Mouse (Mus musculus): ENCODE data around the gene Dnah5. TPM values are rescaled to one million over a fixed set of nuclear protein-coding genes. Genes with fewer than 3 reads are reported as not detected.
"Not testable (repeated sequence)": the region's sequence is repeated elsewhere in the genome, so short reads cannot be mapped to it uniquely, and the experiment has no call there.

Dnah5 gene
- polyA plus RNA-seq, 1 experiment from 2014 or later, result 0.01 TPM

DNA sequence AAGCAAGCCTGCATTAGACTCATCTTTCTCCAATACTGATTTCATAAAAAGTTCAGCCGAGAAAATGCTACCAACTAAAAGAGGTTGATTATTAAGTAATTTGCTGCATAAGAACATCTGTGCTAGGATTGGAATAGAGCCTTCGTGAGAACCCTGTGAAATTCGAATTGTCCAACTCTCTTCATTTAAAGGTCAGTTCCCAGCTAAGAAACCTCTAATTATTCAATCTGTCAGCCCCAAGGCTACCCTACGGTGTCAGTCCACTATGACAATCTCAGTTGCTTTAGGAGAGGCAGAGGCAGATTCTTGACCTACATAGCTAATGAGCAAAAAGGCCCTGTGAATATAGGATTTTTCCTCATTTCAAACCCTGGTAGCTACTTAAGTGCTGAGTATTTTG lies 191.9 kb downstream of the Dnah5 start:
- no peak overlapping the region for H3K27ac ChIP-seq (ENCODE audit: low read depth)
- no peaks in the 10 kb centered on the region for H3K4me1 ChIP-seq (ENCODE audit: insufficient read depth)
- H3K9ac ChIP-seq, result no peak overlapping the region
- no peak overlapping the region for H3K4me3 ChIP-seq (ENCODE audit: low read depth, low read length)
- no peaks in the 10 kb centered on the region for H3K9me3 ChIP-seq (ENCODE audit: low read depth, low read length)
- DNase-seq, result no peak
- no peaks in the 10 kb centered on the region for H3K27me3 ChIP-seq (ENCODE audit: insufficient read depth, low read length)
- no peak for ATAC-seq (ENCODE audit: insufficient read depth)
- no peak for TF ChIP-seq CTCF (IDR thresholded peaks at IDR 0.05; ENCODE audit: low read depth)
- no peak overlapping the region for H3K4me2 ChIP-seq
- H3K36me3 ChIP-seq (ENCODE audit: insufficient read depth), result no peaks in the 10 kb centered on the region
- 42% methylated on average over 4 of the region's 4 CpGs for WGBS

- no peak overlapping the region for H3K4me2 ChIP-seq
- no peaks in the 10 kb centered on the region for H3K27me3 ChIP-seq (ENCODE audit: insufficient read depth, low read length)
- H3K36me3 ChIP-seq (ENCODE audit: insufficient read depth), result no peaks in the 10 kb centered on the region
- H3K9me3 ChIP-seq (ENCODE audit: low read depth, low read length), result no peaks in the 10 kb centered on the region
- DNase-seq (no peak), ATAC-seq (ENCODE audit: insufficient read depth) (no peak)
- no peak for TF ChIP-seq CTCF (IDR thresholded peaks at IDR 0.05; ENCODE audit: low read depth)
- no peak overlapping the region for H3K27ac ChIP-seq (ENCODE audit: low read depth)
- no peak overlapping the region for H3K9ac ChIP-seq
- no peaks in the 10 kb centered on the region for H3K4me1 ChIP-seq (ENCODE audit: insufficient read depth)
- 75% methylated on average over 1 of the region's 1 CpGs for WGBS
- no peak overlapping the region for H3K4me3 ChIP-seq (ENCODE audit: low read depth, low read length)
Measured at GRCm38 (mm10) chr15:28398472-28398871, 194.9 kb downstream of the Dnah5 start.

DNA sequence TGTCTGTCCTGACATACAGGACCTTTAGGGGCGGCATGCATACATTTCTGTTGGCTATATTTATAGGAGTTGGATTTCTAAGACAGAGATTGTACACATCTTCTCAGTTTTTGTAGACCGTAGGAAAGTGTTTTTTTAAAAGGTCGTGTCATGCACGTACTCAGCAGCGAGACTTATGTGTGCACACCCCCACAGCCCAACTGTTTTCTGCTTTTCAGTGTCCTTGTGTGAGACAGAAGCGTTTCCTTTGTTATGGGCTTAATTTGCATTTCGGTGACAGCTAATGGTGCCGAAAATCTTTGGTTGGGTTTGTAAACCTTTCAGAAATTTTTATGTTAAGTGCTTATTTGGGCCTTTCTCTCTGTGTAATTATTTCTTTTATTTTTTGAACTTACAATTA lies 195.7 kb downstream of the Dnah5 start:
- 64% methylated on average over 8 of the region's 8 CpGs for WGBS
- no peaks in the 10 kb centered on the region for H3K9me3 ChIP-seq (ENCODE audit: low read depth, low read length)
- ATAC-seq (ENCODE audit: insufficient read depth), result no peak
- H3K36me3 ChIP-seq (ENCODE audit: insufficient read depth), result no peaks in the 10 kb centered on the region
- H3K4me2 ChIP-seq, result no peak overlapping the region
- H3K9ac ChIP-seq, result no peak overlapping the region
- no peaks in the 10 kb centered on the region for H3K27me3 ChIP-seq (ENCODE audit: insufficient read depth, low read length)
- H3K4me1 ChIP-seq (ENCODE audit: insufficient read depth), result no peaks in the 10 kb centered on the region
- TF ChIP-seq CTCF (IDR thresholded peaks at IDR 0.05; ENCODE audit: low read depth), result no peak
- no peak overlapping the region for H3K4me3 ChIP-seq (ENCODE audit: low read depth, low read length)
- no peak overlapping the region for H3K27ac ChIP-seq (ENCODE audit: low read depth)
- no peak for DNase-seq

- no peak for ATAC-seq (ENCODE audit: insufficient read depth)
- no peak for DNase-seq
- TF ChIP-seq CTCF (IDR thresholded peaks at IDR 0.05; ENCODE audit: low read depth), result no peak
- no peak overlapping the region for H3K9ac ChIP-seq
- no peak overlapping the region for H3K4me2 ChIP-seq
- no peaks in the 10 kb centered on the region for H3K27me3 ChIP-seq (ENCODE audit: insufficient read depth, low read length)
- H3K36me3 ChIP-seq (ENCODE audit: insufficient read depth), result no peaks in the 10 kb centered on the region
- H3K27ac ChIP-seq (ENCODE audit: low read depth), result no peak overlapping the region
- no peak overlapping the region for H3K4me3 ChIP-seq (ENCODE audit: low read depth, low read length)
- H3K9me3 ChIP-seq (ENCODE audit: low read depth, low read length), result no peaks in the 10 kb centered on the region
- WGBS, result 55% methylated on average over 3 of the region's 3 CpGs
- H3K4me1 ChIP-seq (ENCODE audit: insufficient read depth), result no peaks in the 10 kb centered on the region
Measured at GRCm38 (mm10) chr15:28404630-28405029, 201.1 kb downstream of the Dnah5 start.

DNA sequence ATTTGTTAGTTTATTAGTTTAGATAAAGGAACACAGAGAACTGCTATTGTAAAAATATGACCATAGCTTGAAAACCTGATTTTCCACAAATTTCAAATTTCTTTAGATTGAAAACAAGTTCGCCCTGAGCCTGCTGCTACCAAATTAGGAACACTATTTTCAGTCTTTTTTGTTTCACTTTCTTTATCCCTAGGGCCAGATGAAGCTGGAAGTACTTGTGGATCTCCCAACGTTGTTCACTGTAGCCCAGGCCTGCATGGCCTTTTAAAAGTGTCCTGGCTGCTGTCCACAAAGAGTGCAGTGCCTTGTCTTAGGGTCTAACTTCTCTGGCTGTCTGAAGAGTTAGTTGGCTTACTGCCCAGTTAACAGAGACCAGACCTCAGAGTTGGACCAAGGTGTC lies 201.6 kb downstream of the Dnah5 start:
- no peaks in the 10 kb centered on the region for H3K9me3 ChIP-seq (ENCODE audit: low read depth, low read length)

GRCm38 (mm10) chr15:28439702-28440101 lies 236.2 kb downstream of the Dnah5 start:
- Histone ChIP-seq H3K4me3 (ENCODE audit: low read depth, low read length) (no peak overlapping the region), H3K9me3 (ENCODE audit: low read depth, low read length) (no peaks in the 10 kb centered on the region), H3K4me2 (no peak overlapping the region), H3K27ac (ENCODE audit: low read depth) (no peak overlapping the region), H3K4me1 (ENCODE audit: insufficient read depth) (no peaks in the 10 kb centered on the region), H3K36me3 (ENCODE audit: insufficient read depth) (no peaks in the 10 kb centered on the region), H3K9ac (no peak overlapping the region), H3K27me3 (ENCODE audit: insufficient read depth, low read length) (no peaks in the 10 kb centered on the region)
- TF ChIP-seq CTCF (IDR thresholded peaks at IDR 0.05; ENCODE audit: low read depth), result no peak
- 80% methylated on average over 4 of the region's 4 CpGs for WGBS
- ATAC-seq (ENCODE audit: insufficient read depth) (no peak), DNase-seq (no peak)

More for the DNA sequence above, 201.6 kb downstream of the Dnah5 start:
- no peaks in the 10 kb centered on the region for H3K4me1 ChIP-seq (ENCODE audit: insufficient read depth)
- H3K27ac ChIP-seq (ENCODE audit: low read depth), result no peak overlapping the region
- no peaks in the 10 kb centered on the region for H3K27me3 ChIP-seq (ENCODE audit: insufficient read depth, low read length)
- H3K4me3 ChIP-seq (ENCODE audit: low read depth, low read length), result no peak overlapping the region
- DNase-seq, result peak; percentile 8
- H3K4me2 ChIP-seq, result no peak overlapping the region
- ATAC-seq (ENCODE audit: insufficient read depth), result no peak
- TF ChIP-seq CTCF (IDR thresholded peaks at IDR 0.05; ENCODE audit: low read depth), result no peak
- H3K9ac ChIP-seq, result no peak overlapping the region
- no peaks in the 10 kb centered on the region for H3K36me3 ChIP-seq (ENCODE audit: insufficient read depth)
- 47% methylated on average over 2 of the region's 2 CpGs for WGBS

DNA sequence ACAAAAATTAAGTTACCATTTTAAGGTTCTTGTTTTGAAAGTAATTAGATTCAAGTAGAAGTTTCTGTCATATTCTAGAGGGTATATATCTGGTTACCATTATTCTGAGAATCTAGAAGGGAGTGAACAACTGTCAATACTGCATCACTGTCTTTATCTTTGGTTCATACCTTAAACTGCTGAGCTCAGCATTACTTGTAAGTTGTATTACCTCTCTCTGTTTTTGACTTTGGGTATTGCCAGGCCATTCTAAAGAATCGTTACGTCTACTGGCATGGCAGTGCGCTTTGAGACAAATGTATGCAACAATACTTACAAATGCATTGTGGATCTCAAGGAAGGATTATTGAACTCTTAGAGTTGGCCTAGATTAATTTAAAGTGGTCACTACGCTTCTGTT lies 240.9 kb downstream of the Dnah5 start:
- Histone ChIP-seq H3K36me3 (ENCODE audit: insufficient read depth) (no peaks in the 10 kb centered on the region), H3K4me1 (ENCODE audit: insufficient read depth) (no peaks in the 10 kb centered on the region), H3K27me3 (ENCODE audit: insufficient read depth, low read length) (no peaks in the 10 kb centered on the region), H3K4me2 (no peak overlapping the region), H3K9me3 (ENCODE audit: low read depth, low read length) (no peaks in the 10 kb centered on the region), H3K9ac (no peak overlapping the region), H3K4me3 (ENCODE audit: low read depth, low read length) (no peak overlapping the region), H3K27ac (ENCODE audit: low read depth) (no peak overlapping the region)
- ATAC-seq (ENCODE audit: insufficient read depth), result no peak
- DNase-seq, result no peak
- 89% methylated on average over 4 of the region's 4 CpGs for WGBS
- no peak for TF ChIP-seq CTCF (IDR thresholded peaks at IDR 0.05; ENCODE audit: low read depth)

DNA sequence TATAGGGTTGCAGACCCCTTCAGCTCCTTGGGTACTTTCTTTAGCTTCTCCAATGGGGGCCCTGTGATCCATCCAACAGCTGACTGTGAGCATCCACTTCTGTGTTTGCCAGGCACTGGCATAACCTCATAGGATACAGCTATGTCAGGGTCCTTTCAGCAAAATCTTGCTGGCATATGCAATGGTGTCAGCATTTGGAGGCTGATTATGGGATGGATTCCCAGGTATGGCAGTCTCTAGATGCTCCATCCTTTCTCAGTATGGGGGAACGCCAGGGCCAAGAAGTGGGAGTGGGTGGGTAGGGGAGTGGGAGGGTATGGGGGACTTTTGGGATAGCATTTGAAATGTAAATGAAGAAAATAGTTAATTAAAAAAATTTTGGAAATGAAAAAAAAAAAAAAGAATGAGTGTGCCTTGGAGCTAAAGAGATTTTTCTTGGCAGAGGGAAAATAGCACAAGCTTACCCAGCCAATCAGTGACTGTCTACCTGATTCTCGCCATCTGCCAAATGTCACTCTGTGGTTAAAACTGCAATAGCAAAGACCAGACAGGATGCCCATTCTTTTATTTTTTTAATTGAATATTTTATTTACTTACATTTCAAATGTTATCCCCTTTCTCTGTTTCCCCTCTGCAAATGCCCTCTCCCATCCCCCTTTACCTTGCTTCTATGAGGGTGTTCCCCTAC lies 257.7 kb downstream of the Dnah5 start:
- H3K9me3 ChIP-seq (ENCODE audit: low read depth, low read length); ATAC-seq (ENCODE audit: insufficient read depth): not testable (repeated sequence)
- WGBS, result 85% methylated on average over 2 of the region's 2 CpGs

More for the DNA sequence above, 257.7 kb downstream of the Dnah5 start:
- H3K36me3 ChIP-seq (ENCODE audit: insufficient read depth); H3K4me2 ChIP-seq; H3K4me3 ChIP-seq (ENCODE audit: low read depth, low read length); DNase-seq; H3K9ac ChIP-seq; H3K4me1 ChIP-seq (ENCODE audit: insufficient read depth); H3K27ac ChIP-seq (ENCODE audit: low read depth); H3K27me3 ChIP-seq (ENCODE audit: insufficient read depth, low read length): not testable (repeated sequence)
